Mouse (Mus musculus) gastrocnemius, postnatal 4 days (tissue): ENCODE results near the gene Foxn3. TPM values are rescaled to one million over a fixed set of nuclear protein-coding genes. Genes with fewer than 3 reads are reported as not detected.

Source experiments
- DNase-seq, 2 experiments: peaks; one replicate each; pipeline ENCODE4 v3.0.0; 2021 to 2022; ENCODE audit warnings: low spot score in 2 of 2, mixed read lengths in 2 of 2
- total RNA-seq, 2 experiments: library from RNA; stranded (reverse); gene quantifications; 2 replicates each; pipeline ENCODE4 v1.2.3; 2021

The Foxn3 gene
- total RNA-seq, 2 experiments from 2014 or later = 184 to 217 TPM

DNA sequence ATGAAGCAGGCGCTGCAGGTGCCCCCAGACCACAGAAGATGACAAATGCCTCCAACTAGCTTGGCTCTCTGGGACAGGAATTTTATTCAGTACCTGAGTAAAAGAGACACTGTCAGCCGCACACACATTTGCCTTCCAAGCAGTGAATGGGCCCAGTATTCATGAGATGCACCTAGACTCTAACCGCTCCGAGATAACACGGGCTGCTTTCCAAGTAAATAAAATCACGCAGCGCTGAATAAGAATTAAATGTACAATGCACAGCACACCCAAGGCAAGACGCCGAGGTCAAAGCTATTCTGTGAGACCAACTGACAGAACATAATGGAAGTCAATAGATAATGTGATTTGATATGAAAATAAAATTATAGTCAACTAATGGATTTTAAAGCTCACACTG lies 229.4 kb downstream of the Foxn3 start:
- no peak for DNase-seq

DNA sequence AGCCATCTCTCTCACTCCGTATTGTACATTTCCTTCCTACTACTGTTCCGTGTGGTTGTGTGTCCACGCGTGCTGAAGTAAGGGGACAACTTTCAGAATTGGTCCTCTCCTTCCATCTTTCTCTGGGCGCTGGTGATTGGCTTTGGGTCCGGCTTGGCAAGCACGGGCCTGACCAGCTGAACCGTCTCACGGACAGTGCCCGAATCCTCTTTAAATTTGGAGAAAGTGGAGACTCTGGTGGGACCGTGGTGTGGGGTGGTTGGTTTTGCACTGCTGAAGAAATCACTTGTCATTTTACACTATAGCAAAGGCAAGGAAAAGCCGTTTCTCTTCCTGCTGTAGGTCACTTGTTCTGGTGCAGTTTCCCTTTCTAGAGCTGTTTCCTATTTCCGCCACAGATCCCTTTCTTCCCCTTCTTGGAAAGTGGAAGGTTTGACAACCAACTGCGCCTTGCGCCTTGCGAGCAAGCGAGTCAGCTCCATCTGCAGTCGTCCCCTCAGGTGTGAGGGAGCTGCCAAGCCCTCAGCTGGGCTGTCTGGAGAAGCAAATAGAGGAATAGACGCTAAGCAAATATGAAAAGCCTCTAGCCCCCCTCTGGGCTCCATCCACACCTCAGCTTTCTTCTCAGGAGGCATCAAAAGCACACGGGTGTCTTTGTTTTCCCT lies 229.9 kb downstream of the Foxn3 start:
- no peak for DNase-seq

GRCm38 (mm10) chr12:99332144-99332807 lies 231.1 kb downstream of the Foxn3 start:
- no peak for DNase-seq

DNA sequence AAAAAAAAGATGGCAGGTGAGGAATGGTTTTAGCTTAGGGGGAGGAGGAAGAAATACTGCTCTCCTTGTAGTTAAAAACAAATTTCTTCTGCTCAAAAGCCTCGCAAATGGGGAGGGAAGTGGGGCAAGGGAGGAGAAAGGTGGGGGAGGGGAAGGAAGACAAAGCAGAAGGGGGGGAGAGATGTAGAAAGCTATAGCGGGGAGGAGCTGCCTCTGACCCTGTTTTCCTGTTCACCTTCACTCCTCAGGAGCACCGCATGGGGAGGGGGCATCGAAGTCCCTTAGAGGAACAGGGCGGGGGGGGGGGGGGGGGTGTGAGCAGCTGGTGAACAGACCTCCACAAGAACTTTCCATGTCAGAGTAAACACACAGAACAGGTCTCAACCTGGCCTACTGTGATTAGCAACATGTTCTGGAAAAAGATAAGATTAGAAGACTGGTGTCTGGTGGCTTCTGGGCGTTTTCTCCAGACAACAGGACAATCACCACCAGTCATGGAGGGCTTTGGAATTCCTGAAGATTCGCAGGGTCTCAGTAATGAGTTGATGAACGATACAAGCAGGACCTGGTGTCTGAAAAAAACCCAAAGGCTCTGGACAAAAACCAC lies 231.9 kb downstream of the Foxn3 start:
- no peak for DNase-seq

- DNase-seq = no peak
Observed at GRCm38 (mm10) chr12:99330822-99331285, 232.5 kb downstream of the Foxn3 start.

- no peak for DNase-seq
Observed at GRCm38 (mm10) chr12:99329301-99330257, 233.8 kb downstream of the Foxn3 start.

DNA sequence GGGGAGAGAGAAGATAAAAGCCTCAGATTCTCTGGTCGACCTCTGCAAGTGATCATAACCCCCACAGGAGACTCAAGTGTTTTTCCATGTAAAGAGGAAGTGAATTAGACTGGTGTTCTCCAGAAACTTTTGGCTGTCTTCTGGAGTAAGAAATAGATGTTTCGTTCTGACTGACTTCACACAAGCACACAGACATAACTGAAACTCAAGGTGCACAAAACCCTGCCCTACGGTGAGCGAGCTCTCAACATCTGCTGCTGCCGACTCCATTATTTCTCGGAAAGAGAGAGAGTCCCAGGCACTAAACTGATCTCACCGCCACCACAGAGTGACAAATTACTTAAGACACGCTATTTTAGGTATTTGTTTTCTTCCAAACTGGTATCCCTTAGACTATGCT lies 237.2 kb downstream of the Foxn3 start:
- no peak for DNase-seq

GRCm38 (mm10) chr12:99321633-99322431 lies 241.6 kb downstream of the Foxn3 start:
- no peak for DNase-seq

DNA sequence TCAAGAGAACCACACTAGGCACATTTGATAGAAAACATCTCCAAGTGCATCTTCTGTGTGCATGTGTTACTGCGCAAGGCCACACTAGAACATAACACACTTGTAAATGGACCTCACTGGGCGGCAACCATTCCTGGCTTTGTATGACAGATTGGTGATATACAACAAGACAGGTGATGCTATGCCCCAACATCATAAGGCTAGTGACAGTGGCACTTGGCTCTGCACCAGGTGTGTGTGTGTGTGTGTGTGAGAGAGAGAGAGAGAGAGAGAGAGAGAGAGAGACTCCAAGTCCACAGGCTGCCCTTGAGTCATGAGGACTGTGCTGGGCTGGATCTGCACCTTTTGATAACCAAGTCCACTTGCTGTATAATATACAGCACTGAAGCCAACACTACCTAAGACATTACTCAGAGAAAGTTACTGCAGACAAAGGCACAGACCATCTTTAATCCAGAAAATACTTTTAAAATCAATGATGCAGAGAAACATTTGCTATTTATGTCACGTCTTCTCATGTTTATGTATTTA lies 242.4 kb downstream of the Foxn3 start:
- no peak for DNase-seq

- DNase-seq = no peak
Observed at GRCm38 (mm10) chr12:99319896-99320295, 243.5 kb downstream of the Foxn3 start.

DNA sequence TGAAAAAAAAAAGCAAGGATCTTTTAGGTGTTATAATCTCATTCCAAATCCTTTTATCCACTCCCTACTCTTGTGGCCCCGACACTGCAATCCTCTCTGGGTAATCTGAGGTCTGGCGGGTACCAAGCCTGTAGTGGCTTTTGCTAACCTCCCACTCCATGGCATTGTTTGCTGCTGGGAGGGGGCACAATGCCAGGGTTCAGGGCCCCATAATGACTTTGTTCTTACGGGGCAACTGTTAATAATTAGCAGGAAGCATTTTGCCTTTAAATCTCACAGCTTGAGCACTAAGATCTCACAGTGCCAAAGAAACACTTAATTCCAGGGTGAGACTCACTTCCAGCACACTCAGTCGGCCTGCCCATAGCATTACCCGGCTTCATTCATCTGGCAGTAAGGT lies 244.2 kb downstream of the Foxn3 start:
- no peak for DNase-seq

DNA sequence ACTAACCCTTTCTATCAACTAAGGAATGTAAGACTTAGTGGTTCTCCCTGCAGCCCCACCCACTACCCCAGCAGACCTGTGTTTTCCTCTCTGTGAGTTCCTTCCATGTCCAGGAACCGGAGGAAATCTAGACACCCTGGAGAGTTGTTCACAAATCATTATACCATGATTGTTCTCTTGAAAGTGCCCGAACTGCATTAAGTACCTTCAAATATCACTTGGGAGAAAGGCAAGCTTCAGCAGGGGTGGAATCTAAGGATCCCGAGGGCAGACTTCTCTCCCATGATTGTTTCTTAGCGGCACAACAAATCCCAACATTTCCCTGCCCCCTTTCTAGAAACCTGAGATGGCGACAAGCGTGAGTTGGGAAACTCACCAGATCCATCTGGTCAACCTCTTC lies 247.5 kb downstream of the Foxn3 start:
- no peak for DNase-seq

DNA sequence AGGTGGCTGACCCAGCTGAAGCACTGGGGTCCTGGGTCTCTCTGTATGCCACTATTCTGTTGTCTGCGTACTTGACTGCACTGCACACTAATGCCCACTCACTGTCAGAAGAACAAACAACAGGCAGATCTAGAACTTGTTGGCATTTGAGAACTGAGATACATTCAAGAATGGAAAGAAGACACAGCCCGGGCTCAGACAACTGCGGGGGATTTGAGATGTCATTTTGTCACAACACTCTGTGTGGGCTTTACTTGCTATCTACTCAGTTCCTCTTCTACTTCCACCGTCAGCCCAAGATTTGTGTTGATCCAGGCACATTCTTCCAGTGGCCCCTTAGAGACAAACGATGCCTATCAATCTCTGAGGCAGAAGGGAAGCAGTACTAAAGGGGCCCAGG lies 248.6 kb downstream of the Foxn3 start:
- no peak for DNase-seq

- no peak for DNase-seq
Observed at GRCm38 (mm10) chr12:99311303-99311702, 252.1 kb downstream of the Foxn3 start.

- no peak for DNase-seq
Observed at GRCm38 (mm10) chr12:99309937-99310336, 253.4 kb downstream of the Foxn3 start.

- DNase-seq = no peak
Observed at GRCm38 (mm10) chr12:99308541-99309089, 254.8 kb downstream of the Foxn3 start.

DNA sequence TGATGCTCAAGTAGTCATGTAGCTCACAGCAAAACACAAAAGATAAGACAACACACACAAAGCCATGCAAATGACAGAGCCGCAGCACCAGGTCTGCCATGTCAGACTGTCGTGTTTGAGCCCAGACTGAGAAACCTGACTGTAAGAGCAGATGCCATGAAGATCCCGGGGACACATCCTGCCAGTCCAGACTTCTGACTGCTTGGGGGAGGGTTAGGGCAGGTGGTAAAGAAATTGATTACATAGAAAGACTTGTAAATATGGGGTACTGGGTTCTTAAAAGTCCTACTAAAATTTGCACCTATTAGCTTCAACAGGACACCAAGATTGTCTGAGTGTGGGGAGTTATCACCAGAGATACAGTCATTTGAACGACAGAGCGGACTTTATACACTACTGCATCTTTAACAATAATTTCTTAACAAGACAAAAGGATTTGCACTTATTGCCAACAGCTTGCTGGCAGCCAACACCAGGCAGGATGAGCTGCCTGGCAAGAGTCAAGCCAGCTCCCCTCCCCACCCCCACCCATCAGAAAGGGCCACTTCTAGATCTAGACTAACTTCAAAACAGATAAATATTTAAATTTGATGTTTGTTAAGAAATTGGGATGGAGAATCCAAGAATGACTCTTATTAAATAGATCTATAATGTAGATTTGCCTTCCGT lies 256.7 kb downstream of the Foxn3 start:
- no peak for DNase-seq

DNA sequence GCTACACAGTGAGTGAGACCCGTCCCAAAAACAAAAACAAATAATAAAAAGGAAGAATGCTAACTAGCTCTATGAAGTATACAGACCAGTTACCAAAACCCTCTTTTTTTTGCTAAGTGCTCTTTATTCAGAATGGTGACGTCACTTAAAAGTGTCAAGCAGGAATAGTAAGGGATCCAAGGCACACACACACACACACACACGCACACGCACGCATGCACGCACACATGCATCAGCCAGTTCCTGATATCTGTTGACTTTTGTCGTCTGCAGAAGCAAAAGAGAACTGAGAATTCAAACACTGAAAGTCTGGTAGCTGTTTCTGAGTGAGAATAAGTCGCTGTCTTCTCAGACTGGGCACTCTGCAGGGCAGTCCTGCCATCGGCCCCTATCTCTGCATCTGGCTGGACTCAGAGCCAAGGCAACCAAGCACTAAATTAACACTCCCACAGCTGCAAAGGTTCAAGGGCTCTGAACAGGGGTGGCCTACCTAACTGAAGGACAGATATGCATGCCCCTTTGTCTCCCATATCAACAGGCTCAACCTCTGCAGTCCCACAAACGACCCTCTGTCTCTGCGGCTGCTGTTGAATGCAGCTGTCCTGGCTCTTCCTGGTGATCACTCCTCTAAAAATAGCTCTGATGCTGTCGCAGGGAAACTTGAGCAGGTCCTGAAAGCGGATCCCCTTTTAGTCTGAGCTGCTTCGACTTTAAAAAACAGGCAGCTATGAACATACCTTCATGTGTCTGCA lies 257.4 kb downstream of the Foxn3 start:
- peak in 1 of 2 experiments; percentile 40 for DNase-seq

GRCm38 (mm10) chr12:99305324-99305723 lies 258.1 kb downstream of the Foxn3 start:
- no peak for DNase-seq
